Mouse (Mus musculus) limb, embryonic 14.5 days (tissue): ENCODE measurements around the gene Tab3. TPM values are rescaled to one million over a fixed set of nuclear protein-coding genes. Genes with fewer than 3 reads are reported as not detected.

ENCODE experiments used
- ATAC-seq: fragments of 200-750 bp; cut with Nextera tagmentation; 2 replicates; pipeline ENCODE4 v1.8.0; 2017; ENCODE audit warnings: low read depth, moderate number of reproducible peaks, moderate TSS enrichment; ENCODE audit not compliant: low FRiP score
- DNase-seq: peaks from one replicate; pipeline ENCODE4 v3.0.0-alpha.2; 2015; ENCODE audit warnings: low spot score
- H3K27ac ChIP-seq: fragments of 300-500 bp; sonication (generic); replicated peaks from 2 replicates; pipeline ENCODE4 v1.5.1; 2014; ENCODE audit warnings: low read depth, mild to moderate bottlenecking, low read length, moderate library complexity, mixed read lengths
- H3K27me3 ChIP-seq: fragments of 300-500 bp; sonication (generic); 2 replicates; pipeline ENCODE4 v1.6.1; 2014; ENCODE audit warnings: low read length, mixed read lengths; ENCODE audit not compliant: control insufficient read depth, insufficient read depth
- H3K36me3 ChIP-seq: fragments of 300-500 bp; sonication (generic); 2 replicates; pipeline ENCODE4 v1.6.1; 2014; ENCODE audit warnings: mild to moderate bottlenecking, low read length, moderate library complexity, mixed read lengths; ENCODE audit not compliant: control insufficient read depth, insufficient read depth
- H3K4me1 ChIP-seq: fragments of 300-500 bp; sonication (generic); 2 replicates; pipeline ENCODE4 v1.6.1; 2014; ENCODE audit warnings: antibody characterized with exemption, low read length, mixed read lengths; ENCODE audit not compliant: control insufficient read depth, insufficient read depth
- H3K4me2 ChIP-seq: fragments of 300-500 bp; sonication (generic); replicated peaks from 2 replicates; pipeline ENCODE4 v1.6.1; 2014; ENCODE audit warnings: low read depth, mild to moderate bottlenecking, low read length, moderate library complexity; ENCODE audit not compliant: severe bottlenecking
- H3K4me3 ChIP-seq: fragments of 300-500 bp; sonication (generic); replicated peaks from 2 replicates; pipeline ENCODE4 v1.5.1; 2014; ENCODE audit warnings: low read length
- H3K9ac ChIP-seq: fragments of 300-500 bp; sonication (generic); 2 replicates; pipeline ENCODE4 v1.6.1; 2014; ENCODE audit warnings: mild to moderate bottlenecking, low read depth, low read length, moderate library complexity; ENCODE audit not compliant: severe bottlenecking
- H3K9me3 ChIP-seq: fragments of 300-500 bp; sonication (generic); 2 replicates; pipeline ENCODE4 v1.6.1; 2016; ENCODE audit warnings: low read length; ENCODE audit not compliant: control insufficient read depth
- POLR2A ChIP-seq: fragments of 200-500 bp; IDR thresholded peaks from 2 replicates; pipeline ENCODE4 v1.8.0; 2012; ENCODE audit warnings: inconsistent platforms, mild to moderate bottlenecking, moderate library complexity, borderline replicate concordance; ENCODE audit not compliant: insufficient read depth, insufficient read length; ENCODE audit errors: extremely low read depth
- WGBS: fragments of 180-500 bp; shearing (Covaris S2); extraction: QIAGEN DNeasy Blood & Tissue Kit; methylation state at CpG from one replicate; pipeline ENCODE4 v1.1.7; 2014; 5-methylcytosine and 5-hydroxymethylcytosine counted together
- polyA plus RNA-seq, 2 experiments: library from polyadenylated mRNA; depleted of rRNA in 1 of 2; stranded (reverse) in 1 of 2; unstranded in 1 of 2; fragments of >200 nt; fragmentation: Nextera tagmentation in 1 of 2; extraction: Ambion mirVana in 1 of 2; gene quantifications; 2 replicates each; pipeline versions ENCODE4 v1.2.1 to v1.2.3; 2012 to 2014

The Tab3 gene
- polyA plus RNA-seq, 2 experiments: 5.4 to 6.0 TPM

- H3K4me3 ChIP-seq: peak overlapping the region; percentile 63
- TF ChIP-seq POLR2A: no peak
- no peaks in the 10 kb centered on the region for H3K9me3 ChIP-seq
- peak; percentile 56 for ATAC-seq
- no peaks in the 10 kb centered on the region for H3K4me1 ChIP-seq
- no peak for DNase-seq
- H3K36me3 ChIP-seq: no peaks in the 10 kb centered on the region
- H3K9ac ChIP-seq: peak overlapping the region; percentile 79
- no peak overlapping the region for H3K27ac ChIP-seq
- WGBS: 10% methylated on average over 16 of the region's 34 CpGs
- H3K4me2 ChIP-seq: peak overlapping the region; percentile 56
- H3K27me3 ChIP-seq: no peaks in the 10 kb centered on the region
Measured at GRCm38 (mm10) chrX:85574182-85574541, 340 bp downstream of the Tab3 start.

DNA sequence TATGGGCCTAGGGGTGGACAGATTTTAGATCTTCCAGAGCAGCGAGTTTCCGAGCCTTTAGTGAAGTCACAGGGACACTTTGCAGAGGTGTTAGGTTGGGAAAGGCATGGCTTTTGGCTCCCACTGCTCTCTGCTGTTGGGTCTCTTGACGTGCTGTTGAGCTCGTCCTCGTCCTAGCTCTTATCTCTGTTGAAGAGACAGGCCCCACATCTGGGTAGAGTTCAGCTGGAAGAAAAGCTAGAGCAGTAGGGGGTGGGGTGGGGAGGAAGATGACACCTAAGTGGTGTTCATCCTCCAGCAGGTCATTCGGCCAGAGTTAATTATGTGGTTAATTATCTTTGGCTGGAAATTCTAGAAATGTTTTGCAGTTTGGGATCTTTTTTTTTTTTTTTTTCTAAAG lies 2.5 kb downstream of the Tab3 start:
- no peak for ATAC-seq
- H3K27ac ChIP-seq: no peak overlapping the region
- H3K9ac ChIP-seq: no peak overlapping the region
- H3K4me1 ChIP-seq: no peaks in the 10 kb centered on the region
- H3K36me3 ChIP-seq: no peaks in the 10 kb centered on the region
- no peak overlapping the region for H3K4me3 ChIP-seq
- no peaks in the 10 kb centered on the region for H3K9me3 ChIP-seq
- DNase-seq: no peak
- no peak for TF ChIP-seq POLR2A
- 50% methylated on average over 6 of the region's 6 CpGs for WGBS
- H3K4me2 ChIP-seq: no peak overlapping the region
- H3K27me3 ChIP-seq: no peaks in the 10 kb centered on the region

DNA sequence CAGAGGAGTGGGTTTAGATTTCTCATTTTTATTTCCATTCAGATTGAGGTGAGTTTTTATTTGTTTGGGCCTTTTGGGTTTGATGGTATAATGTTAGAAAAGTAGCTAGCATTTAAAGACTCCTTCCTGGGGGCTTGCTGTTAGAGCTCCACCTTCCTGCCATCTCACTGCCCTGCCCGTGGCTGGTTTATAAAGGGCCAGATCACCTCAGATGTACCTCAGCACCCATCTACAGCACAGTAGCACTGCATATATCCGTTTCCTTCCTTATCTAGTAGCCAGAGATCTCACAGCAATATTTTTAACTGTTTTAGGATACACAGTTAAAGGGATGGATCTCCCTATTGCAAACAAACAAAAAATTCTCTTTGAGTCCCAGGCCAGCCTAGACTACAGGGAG lies 6.9 kb downstream of the Tab3 start:
- Histone ChIP-seq H3K9ac (no peak overlapping the region), H3K4me2 (no peak overlapping the region), H3K4me3 (no peak overlapping the region), H3K27me3 (no peaks in the 10 kb centered on the region), H3K4me1 (no peaks in the 10 kb centered on the region), H3K9me3 (no peaks in the 10 kb centered on the region), H3K36me3 (no peaks in the 10 kb centered on the region), H3K27ac (no peak overlapping the region)
- no peak for TF ChIP-seq POLR2A
- WGBS: 48% methylated on average over 2 of the region's 2 CpGs
- ATAC-seq (no peak), DNase-seq (no peak)

DNA sequence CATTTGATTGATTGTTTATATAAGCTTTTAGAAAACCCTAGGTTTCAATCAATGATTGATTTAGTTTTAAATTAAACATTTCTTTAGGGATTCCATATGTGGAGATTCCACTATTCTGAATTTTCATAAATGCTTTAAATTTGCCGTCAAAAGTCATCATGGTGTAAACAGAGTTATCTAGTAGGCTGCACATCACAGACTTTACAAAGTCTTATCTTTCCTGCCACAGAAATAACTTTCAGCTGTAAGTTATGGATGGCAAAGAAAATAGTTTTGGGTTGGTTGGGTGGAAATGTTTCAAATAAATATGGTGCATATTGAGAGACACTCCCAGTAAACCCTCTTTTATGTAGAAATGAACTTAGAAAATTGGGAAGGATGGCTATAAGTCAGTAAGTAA lies 8.7 kb downstream of the Tab3 start:
- WGBS: 81% methylated on average over 1 of the region's 1 CpGs

GRCm38 (mm10) chrX:85585575-85585974 lies 11.8 kb downstream of the Tab3 start:
- Histone ChIP-seq H3K9me3 (no peaks in the 10 kb centered on the region), H3K4me3 (no peak overlapping the region), H3K27ac (no peak overlapping the region), H3K4me2 (no peak overlapping the region), H3K4me1 (no peaks in the 10 kb centered on the region), H3K9ac (no peak overlapping the region), H3K27me3 (no peaks in the 10 kb centered on the region), H3K36me3 (no peaks in the 10 kb centered on the region)
- no peak for TF ChIP-seq POLR2A
- ATAC-seq (no peak), DNase-seq (no peak)

More for the DNA sequence above, 8.7 kb downstream of the Tab3 start:
- ATAC-seq: no peak
- no peak for DNase-seq
- Histone ChIP-seq H3K9ac (no peak overlapping the region), H3K4me1 (no peaks in the 10 kb centered on the region), H3K27ac (no peak overlapping the region), H3K4me2 (no peak overlapping the region), H3K4me3 (no peak overlapping the region), H3K27me3 (no peaks in the 10 kb centered on the region), H3K36me3 (no peaks in the 10 kb centered on the region), H3K9me3 (no peaks in the 10 kb centered on the region)
- no peak for TF ChIP-seq POLR2A

GRCm38 (mm10) chrX:85614701-85615100 lies 40.9 kb downstream of the Tab3 start:
- no peak for TF ChIP-seq POLR2A
- DNase-seq (no peak), ATAC-seq (no peak)
- Histone ChIP-seq H3K9ac (no peak overlapping the region), H3K27ac (no peak overlapping the region), H3K27me3 (no peaks in the 10 kb centered on the region), H3K36me3 (no peaks in the 10 kb centered on the region), H3K9me3 (no peaks in the 10 kb centered on the region), H3K4me2 (no peak overlapping the region), H3K4me3 (no peak overlapping the region), H3K4me1 (no peaks in the 10 kb centered on the region)
- WGBS: 85% methylated on average over 2 of the region's 2 CpGs
